Mouse (Mus musculus): Measurements from ENCODE around the gene Cop1.

- no peak for TF ChIP-seq CTCF (IDR thresholded peaks at IDR 0.05; ENCODE audit: low read depth, low read length)
- no peak for TF ChIP-seq POLR2A (IDR thresholded peaks at IDR 0.05; ENCODE audit: borderline replicate concordance, low read depth, low read length)
These were observed 31.7 kb downstream of the Cop1 start for GRCm38 (mm10) chr1:159263820-159264219.

Measured in bone marrow macrophage, adult 2 months (primary cell).